Mouse (Mus musculus): ENCODE data around the gene AC124108.1.

The AC124108.1 gene

GRCm38 (mm10) chr1:132164780-132165518 is 26.3 kb upstream of the AC124108.1 start:
- no peak for DNase-seq (ENCODE audit: low spot score)

GRCm38 (mm10) chr1:132165859-132166258 is 25.4 kb upstream of the AC124108.1 start:
- DNase-seq (ENCODE audit: low spot score), result no peak

- DNase-seq (ENCODE audit: low spot score), result no peak
Observed at GRCm38 (mm10) chr1:132168115-132168767, 23.0 kb upstream of the AC124108.1 start.

GRCm38 (mm10) chr1:132170698-132171097 is 20.6 kb upstream of the AC124108.1 start:
- no peak for DNase-seq (ENCODE audit: low spot score)

- DNase-seq (ENCODE audit: low spot score), result no peak
Observed at GRCm38 (mm10) chr1:132171619-132172018, 19.6 kb upstream of the AC124108.1 start.

- DNase-seq (ENCODE audit: low spot score), result no peak
Observed at GRCm38 (mm10) chr1:132186303-132186702, 5.0 kb upstream of the AC124108.1 start.

GRCm38 (mm10) chr1:132188442-132189066 is 2.7 kb upstream of the AC124108.1 start:
- no peak for DNase-seq (ENCODE audit: low spot score)

GRCm38 (mm10) chr1:132189231-132189630 is 2.0 kb upstream of the AC124108.1 start:
- DNase-seq (ENCODE audit: low spot score), result no peak

GRCm38 (mm10) chr1:132190040-132190513 is 1.2 kb upstream of the AC124108.1 start:
- no peak for DNase-seq (ENCODE audit: low spot score)

GRCm38 (mm10) chr1:132190621-132191092 is 600 bp upstream of the AC124108.1 start:
- no peak for DNase-seq (ENCODE audit: low spot score)

- no peak for DNase-seq (ENCODE audit: low spot score)
Observed at GRCm38 (mm10) chr1:132191786-132192680, 776 bp downstream of the AC124108.1 start.

GRCm38 (mm10) chr1:132193806-132194205 is 2.5 kb downstream of the AC124108.1 start:
- no peak for DNase-seq (ENCODE audit: low spot score)

- no peak for DNase-seq (ENCODE audit: low spot score)
Observed at GRCm38 (mm10) chr1:132194624-132195023, 3.4 kb downstream of the AC124108.1 start.

- DNase-seq (ENCODE audit: low spot score), result no peak
Observed at GRCm38 (mm10) chr1:132195100-132195499, 3.8 kb downstream of the AC124108.1 start.

- no peak for DNase-seq (ENCODE audit: low spot score)
Observed at GRCm38 (mm10) chr1:132195681-132196080, 4.4 kb downstream of the AC124108.1 start.

- DNase-seq (ENCODE audit: low spot score), result no peak
Observed at GRCm38 (mm10) chr1:132196337-132196736, 5.1 kb downstream of the AC124108.1 start.

GRCm38 (mm10) chr1:132197666-132198065 is 6.4 kb downstream of the AC124108.1 start:
- DNase-seq (ENCODE audit: low spot score), result no peak

- no peak for DNase-seq (ENCODE audit: low spot score)
Observed at GRCm38 (mm10) chr1:132198401-132199071, 7.3 kb downstream of the AC124108.1 start.

- DNase-seq (ENCODE audit: low spot score), result no peak
Observed at GRCm38 (mm10) chr1:132199244-132199643, 8.0 kb downstream of the AC124108.1 start.

GRCm38 (mm10) chr1:132199934-132200333 is 8.7 kb downstream of the AC124108.1 start:
- no peak for DNase-seq (ENCODE audit: low spot score)

Measured in urinary bladder, postnatal 25 days (tissue).